Mouse (Mus musculus) megakaryocyte, embryonic 14.5 days (primary cell): ENCODE results near the gene Aen.

Experiments used
- FLI1 ChIP-seq: IDR thresholded peaks from 2 replicates; pipeline ENCODE4 v1.6.1; 2012; ENCODE audit warnings: low read length, inconsistent platforms, mixed read lengths
- GATA1 ChIP-seq: IDR thresholded peaks from 3 replicates; pipeline ENCODE4 v1.6.1; 2012; ENCODE audit warnings: mixed read lengths, low read length, inconsistent platforms, borderline replicate concordance

GRCm38 (mm10) chr7:78958499-78959073, 62.9 kb downstream of the Aen start:
- TF ChIP-seq GATA1 (no peak), FLI1 (no peak)
